Mouse (Mus musculus) G1E (cell line): ENCODE data around the gene Masp1.

Experiments used
- CTCF ChIP-seq: IDR thresholded peaks from 2 replicates; pipeline ENCODE4 v1.5.1; 2012; ENCODE audit warnings: low read depth, low read length, inconsistent platforms, mixed read lengths
- GATA1 ChIP-seq: IDR thresholded peaks from 2 replicates; pipeline ENCODE4 v1.6.1; 2012; ENCODE audit warnings: borderline replicate concordance, low read length, inconsistent platforms, mixed read lengths
- GATA2 ChIP-seq: IDR thresholded peaks from 2 replicates; pipeline ENCODE4 v1.6.1; 2012; ENCODE audit warnings: low read depth, low read length, inconsistent platforms, borderline replicate concordance
- POLR2AphosphoS5 ChIP-seq: IDR thresholded peaks from 2 replicates; pipeline ENCODE4 v1.6.1; 2012; ENCODE audit warnings: low read depth, low read length, inconsistent platforms; ENCODE audit not compliant: insufficient replicate concordance
- TAL1 ChIP-seq: conservative IDR thresholded peaks from 2 replicates; pipeline ENCODE4 v1.6.1; 2012; ENCODE audit warnings: low read depth, low read length, inconsistent platforms, mixed read lengths

DNA sequence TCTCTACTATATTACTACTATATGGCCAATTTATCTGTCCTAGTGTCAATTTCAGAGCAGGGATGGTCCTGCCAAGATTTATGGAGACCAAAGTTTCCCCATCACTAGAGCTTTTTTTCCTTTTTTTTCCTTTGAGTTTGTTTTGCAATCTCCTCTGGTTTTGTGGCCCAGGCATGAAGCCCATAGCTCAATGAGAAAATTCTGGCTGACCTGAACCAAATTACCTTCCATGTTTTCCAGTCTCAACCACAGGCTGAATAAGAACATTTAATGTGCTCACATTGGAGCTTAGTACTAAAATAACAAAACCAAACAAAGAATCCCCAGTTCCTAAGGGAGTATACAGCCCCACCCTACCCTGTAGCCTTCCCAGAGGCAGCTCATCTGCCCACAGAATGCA is 44.0 kb downstream of the Masp1 start:
- TF ChIP-seq CTCF (no peak), GATA1 (no peak), GATA2 (no peak), POLR2AphosphoS5 (no peak), TAL1 (no peak)
